Comparison of ENCODE assay signal across 8 mouse cellular contexts in genomic region chr17:35058316-35058715, GRCm38 (mm10). TPM values are rescaled to one million over a fixed set of nuclear protein-coding genes. Genes with fewer than 3 reads are reported as not detected.
DNase-seq lines count a peak whose midpoint lies in the region; ATAC-seq and TF ChIP-seq lines count a peak whose summit lies in the region.
"Had no signal": no experiment of that assay in that cellular context is flagged by ENCODE, and none has a peak within 500 bp of the region (broad histone marks: within the 10 kb centered on the region; RNA-seq: fewer than 3 reads in every experiment).

No protein-coding gene starts in this region.

- H3K9ac ChIP-seq in lung, embryonic 14.5 days, result 0 out of 2 replicates have a peak overlapping the region, but pooled peaks have one; percentile 83
- H3K9ac ChIP-seq in forebrain, embryonic 16.5 days (replicated peaks; ENCODE audit: low read depth, low read length), result peak overlapping the region; percentile 66; the same call in 1 of the 2 replicates
- no peak overlapping the region; the same call in 1 of the 2 replicates for H3K9ac ChIP-seq in limb, embryonic 11.5 days (ENCODE audit: low read length)
- H3K9ac ChIP-seq in stomach, embryonic 15.5 days, result no peak overlapping the region

- H3K9me3 ChIP-seq in lung, embryonic 14.5 days (ENCODE audit: low read depth, low read length), result no peaks in the 10 kb centered on the region
- no peaks in the 10 kb centered on the region for H3K9me3 ChIP-seq in forebrain, embryonic 16.5 days (ENCODE audit: control insufficient read depth, low read length)
- H3K9me3 ChIP-seq in limb, embryonic 11.5 days (ENCODE audit: control insufficient read depth, low read length), result no peaks in the 10 kb centered on the region
- no peaks in the 10 kb centered on the region for H3K9me3 ChIP-seq in stomach, embryonic 15.5 days

- no peak for DNase-seq in lung, embryonic 14.5 days
- DNase-seq in lung, postnatal 36 days, result no peak
- DNase-seq in limb, embryonic 11.5 days (ENCODE audit: low spot score), result no peak
- DNase-seq in urinary bladder, adult 18-20 months (ENCODE audit: low spot score in 2 of 2), result no peak
- no peak for DNase-seq in yolk sac, embryonic 10.5 days (ENCODE audit: low spot score)

- H3K36me3 ChIP-seq in lung, embryonic 14.5 days (ENCODE audit: insufficient read depth), result peaks cover 83% of the 10 kb centered on the region
- H3K36me3 ChIP-seq in forebrain, embryonic 16.5 days (ENCODE audit: control insufficient read depth, insufficient read depth), result peaks cover 5% of the 10 kb centered on the region; the same call in 1 of the 2 replicates
- peaks cover 26% of the 10 kb centered on the region for H3K36me3 ChIP-seq in limb, embryonic 11.5 days (ENCODE audit: control insufficient read depth, insufficient read depth, low read length)
- peaks cover 50% of the 10 kb centered on the region for H3K36me3 ChIP-seq in stomach, embryonic 15.5 days

- H3K27me3 ChIP-seq in lung, embryonic 14.5 days (ENCODE audit: insufficient read depth, low read length), result no peaks in the 10 kb centered on the region
- no peaks in the 10 kb centered on the region for H3K27me3 ChIP-seq in forebrain, embryonic 16.5 days (replicated peaks; ENCODE audit: control insufficient read depth, insufficient read depth, low read length)
- H3K27me3 ChIP-seq in limb, embryonic 11.5 days (ENCODE audit: control insufficient read depth, insufficient read depth, low read length), result no peaks in the 10 kb centered on the region
- H3K27me3 ChIP-seq in stomach, embryonic 15.5 days (replicated peaks), result no peaks in the 10 kb centered on the region

- H3K4me2 ChIP-seq in lung, embryonic 14.5 days, result peak overlapping the region; percentile 97
- H3K4me2 ChIP-seq in forebrain, embryonic 16.5 days (ENCODE audit: low read length), result no peak overlapping the region; the same call in 1 of the 2 replicates
- peak overlapping the region; percentile 95 for H3K4me2 ChIP-seq in limb, embryonic 11.5 days (ENCODE audit: low read depth, severe bottlenecking)
- H3K4me2 ChIP-seq in stomach, embryonic 15.5 days, result no peak overlapping the region; the same call in 1 of the 2 replicates

- peak; percentile 0; the same call in 1 of the 2 replicates for ATAC-seq in lung, embryonic 14.5 days (ENCODE audit: insufficient read depth)
- ATAC-seq in forebrain, embryonic 16.5 days, result no peak; the same call in 1 of the 2 replicates
- no peak for ATAC-seq in limb, embryonic 11.5 days (ENCODE audit: insufficient number of reproducible peaks, low FRiP score, low TSS enrichment, low read depth)
- no peak for ATAC-seq in stomach, embryonic 15.5 days (ENCODE audit: insufficient read depth, low FRiP score, low read depth)

- TF ChIP-seq CTCF in lung, embryonic 14.5 days (IDR thresholded peaks at IDR 0.05; ENCODE audit: low read depth), result no peak

- WGBS in lung, embryonic 14.5 days, result 49% methylated on average over 9 of the region's 9 CpGs
- WGBS in forebrain, embryonic 16.5 days, result 65% methylated on average over 9 of the region's 9 CpGs
- 72% methylated on average over 9 of the region's 9 CpGs for WGBS in limb, embryonic 11.5 days
- WGBS in stomach, embryonic 15.5 days, result 56% methylated on average over 9 of the region's 9 CpGs

- peak overlapping the region; percentile 84 for H3K4me3 ChIP-seq in lung, embryonic 14.5 days (ENCODE audit: low read depth, low read length)
- H3K4me3 ChIP-seq in forebrain, embryonic 16.5 days (replicated peaks; ENCODE audit: low read length), result peak overlapping the region; percentile 77
- H3K4me3 ChIP-seq in limb, embryonic 11.5 days (ENCODE audit: low read depth, low read length), result peak overlapping the region; percentile 62; the same call in 1 of the 2 replicates
- peak overlapping the region; percentile 69 for H3K4me3 ChIP-seq in stomach, embryonic 15.5 days (replicated peaks)

- peaks cover 10% of the 10 kb centered on the region for H3K4me1 ChIP-seq in lung, embryonic 14.5 days (ENCODE audit: insufficient read depth)
- peaks cover 22% of the 10 kb centered on the region for H3K4me1 ChIP-seq in forebrain, embryonic 16.5 days (replicated peaks; ENCODE audit: control insufficient read depth, insufficient read depth, low read length)
- H3K4me1 ChIP-seq in limb, embryonic 11.5 days (ENCODE audit: control insufficient read depth, insufficient read depth, low read length), result peaks cover 7% of the 10 kb centered on the region
- peaks cover 39% of the 10 kb centered on the region for H3K4me1 ChIP-seq in stomach, embryonic 15.5 days

- H3K27ac ChIP-seq in lung, embryonic 14.5 days (ENCODE audit: low read depth), result peak overlapping the region; percentile 93; the same call in 1 of the 2 replicates
- no peak overlapping the region for H3K27ac ChIP-seq in forebrain, embryonic 16.5 days (ENCODE audit: low read length)
- peak overlapping the region; percentile 82; the same call in 1 of the 2 replicates for H3K27ac ChIP-seq in limb, embryonic 11.5 days (replicated peaks; ENCODE audit: low read depth, low read length)
- peak overlapping the region; percentile 91 for H3K27ac ChIP-seq in stomach, embryonic 15.5 days

RNA-seq across cellular contexts. Expression of gene Ddah2, which starts 0.5 kb away (rescaled TPM):
- polyA plus RNA-seq in lung, embryonic 14.5 days (2014; fragmentation: Nextera tagmentation; extraction: Ambion mirVana), result 319 and 338 TPM in 2 replicates
- 484 and 489 TPM in 2 replicates for polyA plus RNA-seq in forebrain, embryonic 16.5 days (2015; fragmentation: Nextera tagmentation; extraction: Ambion mirVana)
- 553 and 582 TPM in 2 replicates for polyA plus RNA-seq in limb, embryonic 11.5 days (2014; fragmentation: Nextera tagmentation; extraction: Ambion mirVana)
- 210 and 216 TPM in 2 replicates for polyA plus RNA-seq in stomach, embryonic 15.5 days (2015; fragmentation: Nextera tagmentation; extraction: Ambion mirVana)

RNA-seq across cellular contexts. Expression of gene Ly6g6c, which starts 6.9 kb away (rescaled TPM):
- 0.38 TPM in 1 of 2 replicates, not detected in the other for polyA plus RNA-seq in lung, embryonic 14.5 days (2014; fragmentation: Nextera tagmentation; extraction: Ambion mirVana)
- polyA plus RNA-seq in forebrain, embryonic 16.5 days (2015; fragmentation: Nextera tagmentation; extraction: Ambion mirVana), result not detected in 2 replicates
- 0.16 TPM in 1 of 2 replicates, not detected in the other for polyA plus RNA-seq in limb, embryonic 11.5 days (2014; fragmentation: Nextera tagmentation; extraction: Ambion mirVana)
- 6.2 and 17.2 TPM in 2 replicates for polyA plus RNA-seq in stomach, embryonic 15.5 days (2015; fragmentation: Nextera tagmentation; extraction: Ambion mirVana)
- polyA plus RNA-seq: liver, adult 2 months had no signal

RNA-seq across cellular contexts. Expression of gene Mpig6b, which starts 7.7 kb away (rescaled TPM):
- polyA plus RNA-seq in lung, embryonic 14.5 days (2014; fragmentation: Nextera tagmentation; extraction: Ambion mirVana), result 0.95 and 1.4 TPM in 2 replicates
- polyA plus RNA-seq in forebrain, embryonic 16.5 days (2015; fragmentation: Nextera tagmentation; extraction: Ambion mirVana), result 0.24 TPM in 1 of 2 replicates, not detected in the other
- 0.84 and 1.2 TPM in 2 replicates for polyA plus RNA-seq in limb, embryonic 11.5 days (2014; fragmentation: Nextera tagmentation; extraction: Ambion mirVana)
- polyA plus RNA-seq in stomach, embryonic 15.5 days (2015; fragmentation: Nextera tagmentation; extraction: Ambion mirVana), result 0.44 and 0.73 TPM in 2 replicates
- polyA plus RNA-seq: liver, adult 2 months had no signal

RNA-seq across cellular contexts. Expression of gene Clic1, which starts 8.6 kb away (rescaled TPM):
- polyA plus RNA-seq in lung, embryonic 14.5 days (2014; fragmentation: Nextera tagmentation; extraction: Ambion mirVana), result 67.1 and 73.6 TPM in 2 replicates
- polyA plus RNA-seq in forebrain, embryonic 16.5 days (2015; fragmentation: Nextera tagmentation; extraction: Ambion mirVana), result 79.3 and 85.5 TPM in 2 replicates
- 52.1 and 76.7 TPM in 2 replicates for polyA plus RNA-seq in limb, embryonic 11.5 days (2014; fragmentation: Nextera tagmentation; extraction: Ambion mirVana)
- polyA plus RNA-seq in stomach, embryonic 15.5 days (2015; fragmentation: Nextera tagmentation; extraction: Ambion mirVana), result 361 and 363 TPM in 2 replicates

RNA-seq across cellular contexts. Expression of gene Msh5, which starts 11.8 kb away (rescaled TPM):
- 4.2 and 4.6 TPM in 2 replicates for polyA plus RNA-seq in lung, embryonic 14.5 days (2014; fragmentation: Nextera tagmentation; extraction: Ambion mirVana)
- polyA plus RNA-seq in forebrain, embryonic 16.5 days (2015; fragmentation: Nextera tagmentation; extraction: Ambion mirVana), result 3.1 and 3.4 TPM in 2 replicates
- polyA plus RNA-seq in limb, embryonic 11.5 days (2014; fragmentation: Nextera tagmentation; extraction: Ambion mirVana), result 3.5 and 3.7 TPM in 2 replicates
- polyA plus RNA-seq in stomach, embryonic 15.5 days (2015; fragmentation: Nextera tagmentation; extraction: Ambion mirVana), result 3.8 and 4.8 TPM in 2 replicates

Comparison
In these comparisons a context has a peak if more than half of its experiments do, and no peak if none do; other contexts are left out.
1. H3K4me2 ChIP-seq: peak in lung, embryonic 14.5 days (single experiment) and limb, embryonic 11.5 days (single experiment); none in forebrain, embryonic 16.5 days (single experiment) and stomach, embryonic 15.5 days (single experiment).
2. H3K9ac ChIP-seq: peak in lung, embryonic 14.5 days (single experiment) and forebrain, embryonic 16.5 days (single experiment); none in limb, embryonic 11.5 days (single experiment) and stomach, embryonic 15.5 days (single experiment).
3. Peak in every context shown above with its lines, with median percentiles within 50 percentile points of each other: H3K4me3 ChIP-seq.